ENCODE assay signal across 17 mouse cellular contexts in the genomic region with DNA sequence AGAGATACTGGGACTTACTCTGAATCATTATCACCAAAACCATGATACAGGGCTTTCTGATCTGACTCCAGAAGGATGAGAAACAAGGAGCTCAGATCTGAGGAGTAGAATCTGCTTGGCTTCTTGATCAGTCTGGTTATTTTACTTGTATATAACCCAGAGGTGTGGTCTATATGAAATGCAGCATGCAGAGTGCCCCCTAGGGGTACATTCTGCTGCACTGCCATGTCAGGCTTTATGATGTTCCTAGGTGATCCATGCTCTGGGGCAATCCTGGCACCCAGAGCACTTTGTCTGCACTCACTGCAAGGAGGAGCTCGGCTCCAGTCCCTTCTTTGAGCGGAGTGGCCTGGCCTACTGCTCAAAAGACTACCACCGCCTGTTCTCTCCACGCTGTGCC. TPM values are rescaled to one million over a fixed set of nuclear protein-coding genes. Genes with fewer than 3 reads are reported as not detected.
DNase-seq lines count a peak whose midpoint lies in the region; ATAC-seq and TF ChIP-seq lines count a peak whose summit lies in the region.
"Had no signal": no experiment of that assay in that cellular context is flagged by ENCODE, and none has a peak within 500 bp of the region (broad histone marks: within the 10 kb centered on the region; RNA-seq: fewer than 3 reads in every experiment).

No protein-coding gene starts in this region.

- peak; percentile 12; the same call in 1 of the 2 replicates for TF ChIP-seq CTCF in E14TG2a.4 (conservative IDR thresholded peaks at IDR 0.05; ENCODE audit: low read length)
- TF ChIP-seq CTCF in bone marrow, adult 2 months (IDR thresholded peaks at IDR 0.05; ENCODE audit: control insufficient read depth, insufficient read depth, low read length) = peak; percentile 18; the same call in 1 of the 2 replicates
- no peak for TF ChIP-seq CTCF in thymus, adult 2 months (IDR thresholded peaks at IDR 0.05; ENCODE audit: borderline replicate concordance, control insufficient read depth, extremely low read depth, insufficient read depth, low read length, poor library complexity)

- no peaks in the 10 kb centered on the region for H3K36me3 ChIP-seq in liver, embryonic 11.5 days (ENCODE audit: control insufficient read depth, insufficient read depth, low read length)
- no peaks in the 10 kb centered on the region for H3K36me3 ChIP-seq in E14TG2a.4 (ENCODE audit: insufficient read depth, low read length)
- H3K36me3 ChIP-seq in thymus, adult 2 months (ENCODE audit: control insufficient read depth, insufficient read depth, low read length) = no peaks in the 10 kb centered on the region; the same call in 1 of the 2 replicates
- H3K36me3 ChIP-seq: hindbrain, embryonic 12.5 days had no signal

- H3K4me1 ChIP-seq in liver, embryonic 11.5 days (replicated peaks; ENCODE audit: control insufficient read depth, insufficient read depth, low read length) = no peaks in the 10 kb centered on the region
- no peaks in the 10 kb centered on the region for H3K4me1 ChIP-seq in E14TG2a.4 (replicated peaks; ENCODE audit: low read depth, low read length)
- H3K4me1 ChIP-seq in bone marrow, adult 2 months (ENCODE audit: control insufficient read depth, insufficient read depth, low read length) = no peaks in the 10 kb centered on the region
- peaks cover 2% of the 10 kb centered on the region; the same call in 1 of the 2 replicates for H3K4me1 ChIP-seq in thymus, adult 2 months (replicated peaks; ENCODE audit: control insufficient read depth, insufficient read depth, low read length)
- H3K4me1 ChIP-seq: hindbrain, embryonic 12.5 days had no signal

- no peaks in the 10 kb centered on the region for H3K27me3 ChIP-seq in liver, embryonic 11.5 days (replicated peaks; ENCODE audit: control insufficient read depth, insufficient read depth, low read length)
- H3K27me3 ChIP-seq in E14TG2a.4 (ENCODE audit: insufficient read depth, low read length) = no peaks in the 10 kb centered on the region
- H3K27me3 ChIP-seq in thymus, adult 2 months (ENCODE audit: control insufficient read depth, insufficient read depth, low read length) = no peaks in the 10 kb centered on the region
- H3K27me3 ChIP-seq: hindbrain, embryonic 12.5 days had no signal

- H3K9me3 ChIP-seq in liver, embryonic 11.5 days (ENCODE audit: control insufficient read depth, low read length) = no peaks in the 10 kb centered on the region
- H3K9me3 ChIP-seq in E14TG2a.4 (ENCODE audit: low read length) = no peaks in the 10 kb centered on the region
- H3K9me3 ChIP-seq: hindbrain, embryonic 12.5 days had no signal

- ATAC-seq in liver, embryonic 11.5 days (replicated peaks; ENCODE audit: low FRiP score) = no peak
- ATAC-seq: forebrain, embryonic 16.5 days had no signal

- H3K27ac ChIP-seq in liver, embryonic 11.5 days (ENCODE audit: low read depth, low read length) = no peak overlapping the region
- H3K27ac ChIP-seq in bone marrow, adult 2 months (ENCODE audit: control insufficient read depth, insufficient read depth, low read depth, low read length, poor library complexity) = no peak overlapping the region
- no peak overlapping the region for H3K27ac ChIP-seq in thymus, adult 2 months (ENCODE audit: control insufficient read depth, insufficient read depth, low read length)
- H3K27ac ChIP-seq: hindbrain, embryonic 12.5 days had no signal

- DNase-seq in liver = peak; percentile 5
- DNase-seq in liver, embryonic 11.5 days (ENCODE audit: low spot score) = no peak
- DNase-seq in thymus, adult 2 months = peak; percentile 44
- no peak for DNase-seq in adrenal gland, adult (ENCODE audit: inconsistent age in 2 of 2, low spot score in 1 of 2)
- no peak for DNase-seq in layer of hippocampus, postnatal 10 days (ENCODE audit: low spot score in 2 of 2)
- DNase-seq: cerebellum, adult 9-10 months had no signal

- no peak overlapping the region for H3K9ac ChIP-seq in liver, embryonic 11.5 days (ENCODE audit: low read depth, low read length)
- H3K9ac ChIP-seq: hindbrain, embryonic 12.5 days had no signal

- no peak for TF ChIP-seq POLR2A in bone marrow, adult 2 months (IDR thresholded peaks at IDR 0.05; ENCODE audit: borderline replicate concordance, control insufficient read depth, low read depth, low read length)
- TF ChIP-seq POLR2A in thymus, adult 2 months (IDR thresholded peaks at IDR 0.05; ENCODE audit: control insufficient read depth, extremely low read depth, insufficient read depth, low read length, poor library complexity) = no peak

- no peak overlapping the region for H3K4me3 ChIP-seq in liver, embryonic 11.5 days (ENCODE audit: low read depth, low read length)
- H3K4me3 ChIP-seq in E14TG2a.4 (replicated peaks; ENCODE audit: low read length) = no peak overlapping the region
- no peak overlapping the region for H3K4me3 ChIP-seq in bone marrow, adult 2 months (replicated peaks; ENCODE audit: control insufficient read depth, low read depth, low read length)
- H3K4me3 ChIP-seq in thymus, adult 2 months (ENCODE audit: control insufficient read depth, insufficient read depth, low read length) = no peak overlapping the region
- H3K4me3 ChIP-seq: hindbrain, embryonic 12.5 days had no signal

- WGBS in liver, embryonic 11.5 days = 71% methylated on average over 4 of the region's 4 CpGs
- 85% methylated on average over 4 of the region's 4 CpGs for WGBS in bone marrow, adult 2 months
- 97% methylated on average over 4 of the region's 4 CpGs for WGBS in thymus, adult 2 months

- no peak overlapping the region for H3K4me2 ChIP-seq in liver, embryonic 11.5 days
- H3K4me2 ChIP-seq: hindbrain, embryonic 12.5 days had no signal

RNA-seq across cellular contexts. Expression of a gene that starts 21.9 kb away (rescaled TPM):
- polyA plus RNA-seq in liver, embryonic 11.5 days (2014; fragmentation: Nextera tagmentation; extraction: Ambion mirVana) = not detected in 2 replicates
- polyA plus RNA-seq in bone marrow, adult 2 months (2011; ENCODE audit: insufficient read depth, insufficient read length, low replicate concordance, missing spikeins) = 2.2 and 4.3 TPM in 2 replicates
- polyA plus RNA-seq in thymus, adult 2 months (2012; rRNA removed) = 0.15 TPM in 1 of 2 replicates, not detected in the other
- total RNA-seq in layer of hippocampus, postnatal 10 days (2021) = not detected
- total RNA-seq: adrenal gland, postnatal 4 days; left cerebral cortex, postnatal 10 days; monocyte, adult 5-6 weeks had no signal
- polyA plus RNA-seq: embryonic facial prominence, embryonic 14.5 days; forebrain, embryonic 16.5 days; hindbrain, embryonic 12.5 days; kidney, embryonic 16.5 days; liver, embryonic 16.5 days; spleen, adult 2 months had no signal

RNA-seq across cellular contexts. Expression of a gene that starts 28.6 kb away (rescaled TPM):
- 1.5 and 2.1 TPM in 2 replicates for polyA plus RNA-seq in liver, embryonic 11.5 days (2014; fragmentation: Nextera tagmentation; extraction: Ambion mirVana)
- polyA plus RNA-seq in bone marrow, adult 2 months (2011; ENCODE audit: insufficient read depth, insufficient read length, low replicate concordance, missing spikeins) = 4.2 and 12.3 TPM in 2 replicates
- 32.2 and 40.4 TPM in 2 replicates for polyA plus RNA-seq in thymus, adult 2 months (2012; rRNA removed)
- total RNA-seq in layer of hippocampus, postnatal 10 days (2021) = 1 to 10 TPM in 1 of 2 experiments, under 1 TPM in 1; 0.96 to 1.3 TPM

RNA-seq across cellular contexts. Expression of a gene that starts 28.6 kb away (rescaled TPM):
- polyA plus RNA-seq in liver, embryonic 11.5 days (2014; fragmentation: Nextera tagmentation; extraction: Ambion mirVana) = 7.0 and 7.4 TPM in 2 replicates
- polyA plus RNA-seq in bone marrow, adult 2 months (2011; ENCODE audit: insufficient read depth, insufficient read length, low replicate concordance, missing spikeins) = 45.6 and 46.7 TPM in 2 replicates
- polyA plus RNA-seq in thymus, adult 2 months (2012; rRNA removed) = 20.8 and 21.6 TPM in 2 replicates
- 10 to 100 TPM; 78.6 to 82.9 TPM for total RNA-seq in layer of hippocampus, postnatal 10 days (2021)

RNA-seq across cellular contexts. Expression of a gene that starts 32.5 kb away (rescaled TPM):
- not detected in 2 replicates for polyA plus RNA-seq in liver, embryonic 11.5 days (2014; fragmentation: Nextera tagmentation; extraction: Ambion mirVana)
- polyA plus RNA-seq in bone marrow, adult 2 months (2011; ENCODE audit: insufficient read depth, insufficient read length, low replicate concordance, missing spikeins) = not detected in 2 replicates
- polyA plus RNA-seq in thymus, adult 2 months (2012; rRNA removed) = 0.40 and 0.62 TPM in 2 replicates
- total RNA-seq in layer of hippocampus, postnatal 10 days (2021) = not detected
- total RNA-seq: adrenal gland, postnatal 4 days; left cerebral cortex, postnatal 10 days; monocyte, adult 5-6 weeks had no signal
- polyA plus RNA-seq: embryonic facial prominence, embryonic 14.5 days; forebrain, embryonic 16.5 days; hindbrain, embryonic 12.5 days; kidney, embryonic 16.5 days; liver, embryonic 16.5 days had no signal

RNA-seq across cellular contexts. Expression of a gene that starts 59.1 kb away (rescaled TPM):
- polyA plus RNA-seq in liver, embryonic 11.5 days (2014; fragmentation: Nextera tagmentation; extraction: Ambion mirVana) = not detected in 2 replicates
- not detected in 2 replicates for polyA plus RNA-seq in bone marrow, adult 2 months (2011; ENCODE audit: insufficient read depth, insufficient read length, low replicate concordance, missing spikeins)
- polyA plus RNA-seq in thymus, adult 2 months (2012; rRNA removed) = 0.09 TPM in 1 of 2 replicates, not detected in the other
- not detected for total RNA-seq in layer of hippocampus, postnatal 10 days (2021)
- total RNA-seq: adrenal gland, postnatal 4 days; left cerebral cortex, postnatal 10 days had no signal
- polyA plus RNA-seq: embryonic facial prominence, embryonic 14.5 days; forebrain, embryonic 16.5 days; hindbrain, embryonic 12.5 days; kidney, embryonic 16.5 days; liver, embryonic 16.5 days; spleen, adult 2 months had no signal

Comparison
In these comparisons a context has a peak if more than half of its experiments do, and no peak if none do; other contexts are left out.
1. DNase-seq: peak in liver (single experiment) and thymus, adult 2 months (single experiment); none in liver, embryonic 11.5 days (single experiment), adrenal gland, adult (0 of 2) and layer of hippocampus, postnatal 10 days (0 of 2).